Mouse (Mus musculus): ENCODE data around the gene Trpc4ap. TPM values are rescaled to one million over a fixed set of nuclear protein-coding genes. Genes with fewer than 3 reads are reported as not detected.

The Trpc4ap gene
- total and polyA plus RNA-seq, 2 experiments from 2014 or later: 70.5 to 84.8 TPM

DNA sequence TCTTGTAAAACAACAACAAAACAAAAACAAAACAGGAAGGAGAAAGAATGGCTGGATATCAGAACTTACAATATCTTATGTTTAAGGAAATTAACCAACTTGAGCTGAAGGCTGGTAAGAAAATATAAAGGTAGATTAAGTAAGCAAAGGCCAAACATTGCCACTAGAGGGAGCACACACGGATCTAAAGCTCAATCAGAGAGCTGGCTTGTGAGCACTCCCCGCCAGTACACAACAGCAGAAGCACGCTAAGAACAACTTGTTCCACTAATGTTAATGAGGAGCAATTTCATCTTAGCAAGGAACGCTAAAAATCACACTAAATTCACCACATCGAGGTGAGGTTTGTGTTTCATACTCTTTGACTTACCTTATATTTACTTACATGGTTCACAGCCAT, 29.1 kb downstream of the Trpc4ap start:
- Histone ChIP-seq H3K9ac (replicated peaks; ENCODE audit: low read depth, low read length) (no peak overlapping the region), H3K27me3 (ENCODE audit: control insufficient read depth, insufficient read depth, low read length) (no peaks in the 10 kb centered on the region), H3K27ac (ENCODE audit: low read depth) (no peak overlapping the region), H3K4me2 (ENCODE audit: low read depth, low read length) (no peak overlapping the region), H3K36me3 (replicated peaks; ENCODE audit: control insufficient read depth, insufficient read depth, low read length) (peaks cover 77% of the 10 kb centered on the region), H3K4me1 (ENCODE audit: control insufficient read depth, insufficient read depth) (no peaks in the 10 kb centered on the region), H3K4me3 (ENCODE audit: low read depth, low read length) (no peak overlapping the region), H3K9me3 (replicated peaks; ENCODE audit: control insufficient read depth, low read length) (no peaks in the 10 kb centered on the region)
- WGBS: 18% methylated on average over 5 of the region's 5 CpGs
- DNase-seq (ENCODE audit: low spot score) (peak; percentile 59), ATAC-seq (ENCODE audit: insufficient read depth, low read depth) (no peak)
- peak; percentile 58 for TF ChIP-seq CTCF (IDR thresholded peaks at IDR 0.05; ENCODE audit: low read depth)
- TF ChIP-seq EP300 (IDR thresholded peaks at IDR 0.05; ENCODE audit: low read depth): no peak

DNA sequence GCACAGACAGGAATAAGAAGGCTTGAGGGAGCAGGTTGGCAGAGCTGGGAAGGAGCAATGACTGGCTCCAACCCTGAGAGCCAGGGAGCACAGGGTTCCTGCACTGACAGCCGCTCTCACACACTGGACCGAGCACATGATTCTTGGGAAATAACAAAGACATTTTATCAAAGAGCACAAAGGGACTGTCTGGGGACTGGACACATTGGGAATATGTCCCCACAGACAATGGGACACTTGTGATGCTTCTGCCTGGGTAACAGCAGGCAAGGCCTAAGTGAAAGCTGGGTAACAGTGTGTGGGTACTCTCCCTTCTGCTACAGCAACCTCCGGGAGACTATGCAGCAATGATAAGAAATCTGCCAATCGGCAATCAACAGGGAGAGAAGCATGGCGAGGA, 29.8 kb downstream of the Trpc4ap start:
- Histone ChIP-seq H3K9ac (replicated peaks; ENCODE audit: low read depth, low read length) (no peak overlapping the region), H3K4me1 (ENCODE audit: control insufficient read depth, insufficient read depth) (no peaks in the 10 kb centered on the region), H3K9me3 (replicated peaks; ENCODE audit: control insufficient read depth, low read length) (no peaks in the 10 kb centered on the region), H3K27me3 (ENCODE audit: control insufficient read depth, insufficient read depth, low read length) (no peaks in the 10 kb centered on the region), H3K4me2 (ENCODE audit: low read depth, low read length) (no peak overlapping the region), H3K27ac (ENCODE audit: low read depth) (no peak overlapping the region), H3K4me3 (ENCODE audit: low read depth, low read length) (no peak overlapping the region), H3K36me3 (replicated peaks; ENCODE audit: control insufficient read depth, insufficient read depth, low read length) (peaks cover 77% of the 10 kb centered on the region)
- DNase-seq (ENCODE audit: low spot score) (no peak), ATAC-seq (ENCODE audit: insufficient read depth, low read depth) (no peak)
- TF ChIP-seq EP300 (IDR thresholded peaks at IDR 0.05; ENCODE audit: low read depth) (no peak), CTCF (IDR thresholded peaks at IDR 0.05; ENCODE audit: low read depth) (no peak)
- WGBS: 90% methylated on average over 5 of the region's 5 CpGs

DNA sequence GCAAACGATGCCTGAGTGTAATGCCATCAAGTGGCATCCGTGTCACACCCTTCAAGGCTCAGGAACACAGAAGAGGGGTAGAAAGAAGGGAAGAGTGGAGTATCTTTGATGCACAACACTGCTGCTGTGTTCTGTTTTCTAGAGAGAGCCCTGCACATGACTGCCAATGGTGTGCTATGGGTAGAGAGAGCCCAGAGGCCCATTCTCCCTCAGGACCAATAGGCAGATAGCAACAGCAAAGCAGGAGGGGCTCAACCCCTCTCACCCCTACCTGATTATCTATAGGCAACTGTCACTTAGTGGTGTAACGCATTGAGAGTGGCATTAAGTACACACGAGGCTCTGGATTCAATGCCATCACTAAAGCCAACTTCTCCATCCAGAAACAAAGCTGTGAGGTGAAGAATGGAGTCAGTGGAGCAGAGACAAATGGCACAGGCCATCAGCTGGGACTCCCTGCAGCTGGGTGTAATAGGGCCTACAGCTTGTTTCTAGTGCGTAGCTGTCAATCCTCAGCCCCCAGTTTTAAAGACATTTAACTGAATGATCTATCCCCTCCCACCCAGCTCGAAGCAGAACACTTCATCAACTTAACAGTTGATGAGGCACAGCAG, 36.3 kb downstream of the Trpc4ap start:
- TF ChIP-seq CTCF (IDR thresholded peaks at IDR 0.05; ENCODE audit: low read depth) (no peak), EP300 (IDR thresholded peaks at IDR 0.05; ENCODE audit: low read depth) (no peak)
- Histone ChIP-seq H3K27ac (ENCODE audit: low read depth) (no peak overlapping the region), H3K36me3 (replicated peaks; ENCODE audit: control insufficient read depth, insufficient read depth, low read length) (peaks cover 77% of the 10 kb centered on the region), H3K4me3 (ENCODE audit: low read depth, low read length) (no peak overlapping the region), H3K9ac (replicated peaks; ENCODE audit: low read depth, low read length) (no peak overlapping the region), H3K4me2 (ENCODE audit: low read depth, low read length) (no peak overlapping the region), H3K9me3 (replicated peaks; ENCODE audit: control insufficient read depth, low read length) (no peaks in the 10 kb centered on the region), H3K27me3 (ENCODE audit: control insufficient read depth, insufficient read depth, low read length) (no peaks in the 10 kb centered on the region), H3K4me1 (ENCODE audit: control insufficient read depth, insufficient read depth) (no peaks in the 10 kb centered on the region)
- no peak for DNase-seq (ENCODE audit: low spot score)
- ATAC-seq (ENCODE audit: insufficient read depth, low read depth): no peak
- 91% methylated on average over 6 of the region's 6 CpGs for WGBS

DNA sequence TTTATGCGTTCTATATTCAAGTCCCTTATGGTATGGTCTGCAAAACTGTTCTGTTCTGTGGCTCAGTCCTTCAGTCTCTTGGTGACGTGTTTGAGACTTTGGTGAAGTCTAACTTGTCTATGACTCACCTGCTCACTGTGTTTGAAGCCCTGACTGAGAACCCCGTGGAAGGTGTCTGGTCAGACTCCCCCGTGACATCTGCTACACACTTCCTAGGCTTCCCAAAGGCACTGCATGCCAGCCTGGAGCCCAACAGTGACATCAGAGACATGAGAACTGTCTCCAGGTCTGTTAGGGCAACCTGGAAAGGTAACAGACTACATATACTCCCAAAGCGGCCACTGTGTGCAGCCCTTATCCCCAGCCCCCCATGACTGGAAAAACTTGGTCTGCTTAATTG, 39.6 kb downstream of the Trpc4ap start:
- Histone ChIP-seq H3K4me3 (ENCODE audit: low read depth, low read length) (no peak overlapping the region), H3K36me3 (replicated peaks; ENCODE audit: control insufficient read depth, insufficient read depth, low read length) (peaks cover 91% of the 10 kb centered on the region), H3K4me1 (ENCODE audit: control insufficient read depth, insufficient read depth) (no peaks in the 10 kb centered on the region), H3K27me3 (ENCODE audit: control insufficient read depth, insufficient read depth, low read length) (no peaks in the 10 kb centered on the region), H3K4me2 (ENCODE audit: low read depth, low read length) (no peak overlapping the region), H3K9me3 (replicated peaks; ENCODE audit: control insufficient read depth, low read length) (no peaks in the 10 kb centered on the region), H3K27ac (ENCODE audit: low read depth) (no peak overlapping the region), H3K9ac (replicated peaks; ENCODE audit: low read depth, low read length) (no peak overlapping the region)
- WGBS: 88% methylated on average over 5 of the region's 5 CpGs
- ATAC-seq (ENCODE audit: insufficient read depth, low read depth) (no peak), DNase-seq (ENCODE audit: low spot score) (no peak)
- TF ChIP-seq CTCF (IDR thresholded peaks at IDR 0.05; ENCODE audit: low read depth): no peak

DNA sequence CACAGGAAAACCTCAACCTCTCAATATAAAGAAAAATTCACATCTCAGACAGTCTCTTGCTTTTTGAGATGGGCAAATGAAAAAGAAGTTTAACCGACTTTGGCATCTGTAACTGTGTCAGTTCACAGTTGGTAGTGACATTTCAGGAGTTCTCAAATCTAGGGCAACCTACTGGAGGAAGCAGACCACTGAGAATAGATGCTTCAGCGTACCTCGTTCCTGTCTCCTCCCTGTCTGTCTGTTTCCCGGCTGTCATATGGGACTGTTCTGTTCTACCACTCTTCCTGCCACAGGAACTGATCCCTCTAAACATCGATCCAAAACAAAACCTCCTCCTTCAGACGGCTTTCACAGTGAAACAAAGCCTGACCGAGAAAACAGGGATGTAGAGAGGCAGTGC, 46.4 kb downstream of the Trpc4ap start:
- WGBS: 90% methylated on average over 7 of the region's 7 CpGs
- no peak overlapping the region for H3K4me2 ChIP-seq (ENCODE audit: low read depth, low read length)
- no peak overlapping the region for H3K9ac ChIP-seq (replicated peaks; ENCODE audit: low read depth, low read length)

More for the DNA sequence above, 46.4 kb downstream of the Trpc4ap start:
- H3K4me3 ChIP-seq (ENCODE audit: low read depth, low read length): no peak overlapping the region
- H3K36me3 ChIP-seq (replicated peaks; ENCODE audit: control insufficient read depth, insufficient read depth, low read length): peaks cover 88% of the 10 kb centered on the region
- TF ChIP-seq CTCF (IDR thresholded peaks at IDR 0.05; ENCODE audit: low read depth) (no peak), EP300 (IDR thresholded peaks at IDR 0.05; ENCODE audit: low read depth) (no peak)
- ATAC-seq (ENCODE audit: insufficient read depth, low read depth) (no peak), DNase-seq (ENCODE audit: low spot score) (no peak)
- H3K4me1 ChIP-seq (ENCODE audit: control insufficient read depth, insufficient read depth): no peaks in the 10 kb centered on the region
- H3K27ac ChIP-seq (ENCODE audit: low read depth): no peak overlapping the region
- no peaks in the 10 kb centered on the region for H3K27me3 ChIP-seq (ENCODE audit: control insufficient read depth, insufficient read depth, low read length)
- no peaks in the 10 kb centered on the region for H3K9me3 ChIP-seq (replicated peaks; ENCODE audit: control insufficient read depth, low read length)
